Mouse (Mus musculus) T-cell, adult 2 months (primary cell): Measurements from ENCODE around the gene Thumpd1.

Experiments used
- DNase-seq: peaks from one replicate; pipeline ENCODE4 v3.0.0; 2022; ENCODE audit warnings: low spot score

The Thumpd1 gene

GRCm38 (mm10) chr7:119670395-119670794, 50.2 kb downstream of the Thumpd1 start:
- no peak for DNase-seq

GRCm38 (mm10) chr7:119667893-119668292, 52.7 kb downstream of the Thumpd1 start:
- no peak for DNase-seq
